Mouse (Mus musculus): ENCODE measurements around the gene St7.

DNA sequence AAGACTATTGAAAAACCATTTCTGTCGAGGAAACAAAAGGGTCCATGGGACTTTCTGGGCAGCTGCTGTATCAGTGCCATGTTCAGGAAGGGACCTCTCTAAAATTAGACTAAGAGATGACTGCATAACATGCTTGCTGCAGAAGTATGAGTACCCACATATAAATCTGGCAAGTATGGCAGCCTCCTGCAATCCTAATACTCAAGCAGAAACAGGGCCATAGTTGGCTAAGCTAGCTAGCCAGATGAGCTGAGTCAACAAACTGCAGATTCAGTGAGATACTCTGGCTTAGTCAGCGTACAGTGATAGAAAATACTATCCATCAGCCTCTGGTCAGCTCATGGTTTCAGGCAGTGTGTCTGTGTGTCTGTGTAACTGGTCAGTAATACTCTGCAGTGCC is 22.9 kb upstream of the St7 start:
- TF ChIP-seq CTCF (conservative IDR thresholded peaks at IDR 0.05; ENCODE audit: low read length) (no peak), POU5F1 (IDR thresholded peaks at IDR 0.05; ENCODE audit: borderline replicate concordance, low read length) (no peak), NANOG (IDR thresholded peaks at IDR 0.05; ENCODE audit: borderline replicate concordance, low read length) (no peak)

Data from E14TG2a.4 (cell line).